Mouse (Mus musculus) CH12.LX (cell line): ENCODE measurements around the gene Gstt1. TPM values are rescaled to one million over a fixed set of nuclear protein-coding genes. Genes with fewer than 3 reads are reported as not detected.

ENCODE experiments used
- DNase-seq: peaks from one replicate; pipeline ENCODE4 v3.0.0-alpha.2; 2013; ENCODE audit errors: extremely low read depth
- H3K27ac ChIP-seq: 2 replicates; pipeline ENCODE4 v1.5.1; 2012; ENCODE audit warnings: low read depth, mild to moderate bottlenecking, control low read depth, moderate library complexity; ENCODE audit not compliant: insufficient read depth
- H3K27me3 ChIP-seq: replicated peaks from 2 replicates; pipeline ENCODE3; 2012; ENCODE audit warnings: inconsistent platforms
- H3K36me3 ChIP-seq, 2 experiments: replicated peaks in 1 of 2; 2 replicates each; pipeline versions ENCODE3 to v1.6.1; 2012; ENCODE audit warnings: inconsistent platforms in 1 of 2, low read length in 1 of 2, mild to moderate bottlenecking in 1 of 2, mixed read lengths in 1 of 2, moderate library complexity in 1 of 2; ENCODE audit not compliant: control insufficient read depth in 1 of 2, insufficient read depth in 1 of 2
- H3K4me1 ChIP-seq, 2 experiments: 2 replicates each; pipeline ENCODE4 v1.6.1; 2012; ENCODE audit warnings: inconsistent platforms in 1 of 2, moderate library complexity in 1 of 2; ENCODE audit not compliant: insufficient read depth in 2 of 2, control insufficient read depth in 1 of 2
- H3K4me2 ChIP-seq: 2 replicates; pipeline ENCODE4 v1.6.1; 2012; ENCODE audit warnings: low read depth, mild to moderate bottlenecking, control low read depth; ENCODE audit not compliant: poor library complexity, insufficient read depth, severe bottlenecking
- H3K4me3 ChIP-seq, 3 experiments: fragments of 150-350 bp in 1 of 3; sonication (generic) in 1 of 3; replicated peaks in 1 of 3; 2 replicates each; pipeline versions ENCODE3 to v1.5.1; 2011 to 2012; ENCODE audit warnings: low read depth in 2 of 3, low read length in 2 of 3, mild to moderate bottlenecking in 2 of 3, moderate library complexity in 2 of 3, control low read depth in 1 of 3, improper control_type of control experiment in 1 of 3, inconsistent platforms in 1 of 3, mixed read lengths in 1 of 3; ENCODE audit not compliant: poor library complexity in 1 of 3
- H3K79me2 ChIP-seq: replicated peaks from 2 replicates; pipeline ENCODE4 v1.6.1; 2012; ENCODE audit warnings: mild to moderate bottlenecking, moderate library complexity; ENCODE audit not compliant: control insufficient read depth, poor library complexity, insufficient read depth, severe bottlenecking; ENCODE audit errors: extremely low read depth
- H3K9ac ChIP-seq: 2 replicates; pipeline ENCODE4 v1.6.1; 2012; ENCODE audit warnings: low read depth, mild to moderate bottlenecking, control low read depth, moderate library complexity; ENCODE audit not compliant: insufficient read depth
- H3K9me3 ChIP-seq: replicated peaks from 2 replicates; pipeline ENCODE3; 2012; ENCODE audit warnings: low read length, inconsistent platforms, mixed read lengths
- CTCF ChIP-seq, 2 experiments: IDR thresholded peaks in 1 of 2; conservative IDR thresholded peaks in 1 of 2; 2 replicates each; pipeline ENCODE4 v1.5.1; 2011 to 2012; ENCODE audit warnings: low read depth in 2 of 2, low read length in 2 of 2, improper control_type of control experiment in 1 of 2, inconsistent platforms in 1 of 2, mild to moderate bottlenecking in 1 of 2, moderate library complexity in 1 of 2
- E2F4 ChIP-seq: IDR thresholded peaks from 2 replicates; pipeline ENCODE4 v1.6.1; 2011; ENCODE audit warnings: low read depth, low read length, improper control_type of control experiment; ENCODE audit not compliant: insufficient replicate concordance
- ETS1 ChIP-seq: conservative IDR thresholded peaks from 2 replicates; pipeline ENCODE4 v1.6.1; 2012; ENCODE audit warnings: low read depth, mild to moderate bottlenecking, inconsistent platforms, low read length, improper control_type of control experiment, moderate library complexity
- NRF1 ChIP-seq: IDR thresholded peaks from 2 replicates; pipeline ENCODE4 v1.6.1; 2014; ENCODE audit warnings: low read depth, mild to moderate bottlenecking, inconsistent platforms, low read length, improper control_type of control experiment, moderate library complexity
- USF1 ChIP-seq: IDR thresholded peaks from 2 replicates; pipeline ENCODE4 v1.6.1; 2014; ENCODE audit warnings: low read depth, mild to moderate bottlenecking, inconsistent platforms, low read length, improper control_type of control experiment
- ZC3H11A ChIP-seq: IDR thresholded peaks from 2 replicates; pipeline ENCODE4 v1.6.1; 2012; ENCODE audit warnings: low read depth, mild to moderate bottlenecking, inconsistent platforms, low read length, improper control_type of control experiment
- ZMIZ1 ChIP-seq: IDR thresholded peaks from 2 replicates; pipeline ENCODE4 v1.6.1; 2012; ENCODE audit warnings: low read depth, mild to moderate bottlenecking, inconsistent platforms, low read length, improper control_type of control experiment
- ZNF384 ChIP-seq: IDR thresholded peaks from 2 replicates; pipeline ENCODE4 v1.6.1; 2012; ENCODE audit warnings: low read depth, low read length, improper control_type of control experiment, inconsistent platforms
- dilution Hi-C: fragments of 300-500 bp; cut with MboI; formaldehyde crosslinking; loops from 2 replicates; pipeline ENCODE4 v1.14.3; 2020; ENCODE audit warnings: low sequenced_read_pairs; ENCODE audit not compliant: extremely low pct_unique_long_range_greater_than_20kb, extremely low pct_ligation_motif_present
- in situ Hi-C: fragments of 300-500 bp; cut with MboI; formaldehyde crosslinking; loops from 3 replicates; pipeline ENCODE4 v1.14.3; 2019; ENCODE audit warnings: low sequenced_read_pairs, low pct_ligation_motif_present, low pct_unique_long_range_greater_than_20kb, mixed read lengths
- polyA plus RNA-seq: library from polyadenylated mRNA; unstranded; fragments of >175 nt; gene quantifications from 2 replicates; pipeline ENCODE4 v1.2.1, GENCODE M21; 2012; ENCODE audit warnings: low read depth; ENCODE audit not compliant: insufficient read length
- total RNA-seq, 2 experiments: library from RNA; depleted of rRNA; stranded (reverse); fragments of 300-350 nt in 1 of 2; fragments of >200 nt in 1 of 2; gene quantifications; 2 replicates each; pipeline ENCODE4 v1.2.3; 2012 to 2014

The Gstt1 gene
- total and polyA plus RNA-seq, 3 experiments: 2.9 to 50.9 (median 4.5) TPM

- peak overlapping the region; percentile 64 for H3K4me2 ChIP-seq
- H3K9ac ChIP-seq: no peak overlapping the region
- DNase-seq: no peak
- H3K27ac ChIP-seq: no peak overlapping the region
- in situ Hi-C loops: no loop called here
- no peak for TF ChIP-seq ZC3H11A
- TF ChIP-seq ETS1: no peak
- TF ChIP-seq NRF1: no peak
- H3K4me3 ChIP-seq: peak overlapping the region in 1 of 3 experiments; percentile 15
- H3K36me3 ChIP-seq: peaks cover 19 to 44% of the 10 kb centered on the region in 2 experiments
- dilution Hi-C loops: no loop called here
- peaks cover 8 to 16% of the 10 kb centered on the region in 2 experiments for H3K4me1 ChIP-seq
- peaks cover 8% of the 10 kb centered on the region for H3K9me3 ChIP-seq
- H3K27me3 ChIP-seq: no peaks in the 10 kb centered on the region
- H3K79me2 ChIP-seq: peaks cover 46% of the 10 kb centered on the region
These were observed 36.0 kb downstream of the Gstt1 start for GRCm38 (mm10) chr10:75762413-75762812.

- Histone ChIP-seq H3K27me3 (no peaks in the 10 kb centered on the region), H3K4me1 (peaks cover 8 to 10% of the 10 kb centered on the region in 2 experiments), H3K36me3 (peaks cover 28 to 63% of the 10 kb centered on the region in 2 experiments), H3K4me3 (no peak overlapping the region), H3K4me2 (no peak overlapping the region), H3K9me3 (peaks cover 8% of the 10 kb centered on the region), H3K79me2 (peaks cover 49% of the 10 kb centered on the region), H3K9ac (no peak overlapping the region), H3K27ac (no peak overlapping the region)
- in situ Hi-C loops: no loop called here
- no peak for DNase-seq
- dilution Hi-C loops: no loop called here
- TF ChIP-seq ZMIZ1: no peak
- peak in 1 of 2 experiments; percentile 17; a peak in 1 of 4 replicates for TF ChIP-seq CTCF (conservative IDR thresholded peaks at IDR 0.05 in 1 of 2, IDR thresholded peaks at IDR 0.05 in 1 of 2; ENCODE audit: low read depth in 2 of 2, low read length in 2 of 2)
These were observed 38.1 kb downstream of the Gstt1 start for GRCm38 (mm10) chr10:75760311-75760710.

GRCm38 (mm10) chr10:75756719-75757118 is 41.7 kb downstream of the Gstt1 start:
- Histone ChIP-seq H3K9ac (no peak overlapping the region), H3K27me3 (no peaks in the 10 kb centered on the region), H3K9me3 (peaks cover 8% of the 10 kb centered on the region), H3K4me1 (peaks cover 0 to 2% of the 10 kb centered on the region in 2 experiments; a peak in 1 of 4 replicates), H3K4me2 (no peak overlapping the region), H3K4me3 (no peak overlapping the region), H3K27ac (no peak overlapping the region), H3K36me3 (peaks cover 59 to 93% of the 10 kb centered on the region in 2 experiments), H3K79me2 (peaks cover 32% of the 10 kb centered on the region)
- dilution Hi-C loops (no loop called here), in situ Hi-C loops (no loop called here)
- no peak for DNase-seq
- TF ChIP-seq NRF1: no peak
- TF ChIP-seq ZMIZ1: no peak
- no peak for TF ChIP-seq E2F4
- no peak for TF ChIP-seq ZNF384
- no peak for TF ChIP-seq USF1
